Mouse (Mus musculus) liver, postnatal 0 days (tissue): ENCODE data around the gene Rgp1. TPM values are rescaled to one million over a fixed set of nuclear protein-coding genes. Genes with fewer than 3 reads are reported as not detected.

Experiments
- ATAC-seq: fragments of 200-750 bp; cut with Nextera tagmentation; 2 replicates; pipeline ENCODE4 v1.8.0; 2017; ENCODE audit warnings: mild to moderate bottlenecking, moderate library complexity
- DNase-seq: peaks from one replicate; pipeline ENCODE4 v3.0.0-alpha.2; 2016
- H3K27ac ChIP-seq: fragments of 300-500 bp; sonication (generic); 2 replicates; pipeline ENCODE4 v1.5.1; 2014; ENCODE audit warnings: antibody characterized with exemption, moderate library complexity, mild to moderate bottlenecking, low read depth
- H3K27me3 ChIP-seq: fragments of 300-500 bp; sonication (generic); 2 replicates; pipeline ENCODE4 v1.6.1; 2014; ENCODE audit warnings: low read length, control low read depth, mixed read lengths; ENCODE audit not compliant: insufficient read depth
- H3K36me3 ChIP-seq: fragments of 300-500 bp; sonication (generic); replicated peaks from 2 replicates; pipeline ENCODE4 v1.6.1; 2014; ENCODE audit warnings: mild to moderate bottlenecking, control low read depth, low read length, moderate library complexity, mixed read lengths; ENCODE audit not compliant: insufficient read depth
- H3K4me1 ChIP-seq: fragments of 300-500 bp; sonication (generic); 2 replicates; pipeline ENCODE4 v1.6.1; 2014; ENCODE audit warnings: antibody characterized with exemption, mild to moderate bottlenecking, control low read depth; ENCODE audit not compliant: insufficient read depth
- H3K4me2 ChIP-seq: fragments of 300-500 bp; sonication (generic); 2 replicates; pipeline ENCODE4 v1.6.1; 2014; ENCODE audit warnings: low read depth, mild to moderate bottlenecking, low read length, moderate library complexity, mixed read lengths
- H3K4me3 ChIP-seq: fragments of 300-500 bp; sonication (generic); 2 replicates; pipeline ENCODE4 v1.5.1; 2014; ENCODE audit warnings: low read depth, low read length
- H3K9ac ChIP-seq: fragments of 300-500 bp; sonication (generic); replicated peaks from 2 replicates; pipeline ENCODE4 v1.6.1; 2014; ENCODE audit warnings: mild to moderate bottlenecking, moderate library complexity
- H3K9me3 ChIP-seq: fragments of 300-500 bp; sonication (generic); 2 replicates; pipeline ENCODE4 v1.6.1; 2016; ENCODE audit warnings: mild to moderate bottlenecking, control low read depth, low read length, mixed read lengths
- CTCF ChIP-seq: sonication (generic); IDR thresholded peaks from 2 replicates; pipeline ENCODE4 v1.5.1; 2016; ENCODE audit warnings: antibody characterized with exemption, low read depth
- EP300 ChIP-seq: IDR thresholded peaks from 2 replicates; pipeline ENCODE4 v1.6.1; 2016; ENCODE audit warnings: antibody characterized with exemption, low read depth, mild to moderate bottlenecking
- WGBS: fragments of 180-500 bp; shearing (Covaris S2); extraction: QIAGEN DNeasy Blood & Tissue Kit; methylation state at CpG from one replicate; pipeline ENCODE4 v1.1.7; 2014; ENCODE audit not compliant: insufficient replicate concordance; 5-methylcytosine and 5-hydroxymethylcytosine counted together
- polyA plus RNA-seq: library from polyadenylated mRNA; unstranded; fragments of >200 nt; fragmentation: Nextera tagmentation; extraction: Ambion mirVana; gene quantifications from 2 replicates; pipeline ENCODE4 v1.2.1, GENCODE M21; 2015

Rgp1 gene
- polyA plus RNA-seq, 1 experiment from 2014 or later: 7.3 TPM

GRCm38 (mm10) chr4:43560976-43561375 is 17.5 kb upstream of the Rgp1 start:
- DNase-seq (no peak), ATAC-seq (no peak)
- no peaks in the 10 kb centered on the region for H3K9me3 ChIP-seq
- peak overlapping the region; percentile 89 for H3K9ac ChIP-seq
- peak overlapping the region; percentile 95 for H3K4me2 ChIP-seq
- H3K36me3 ChIP-seq: peaks cover 32% of the 10 kb centered on the region
- no peak for TF ChIP-seq EP300
- no peak for TF ChIP-seq CTCF
- peaks cover 49% of the 10 kb centered on the region for H3K4me1 ChIP-seq
- WGBS: 10% methylated on average over 2 of the region's 2 CpGs
- no peaks in the 10 kb centered on the region for H3K27me3 ChIP-seq
- H3K27ac ChIP-seq: peak overlapping the region; percentile 99
- peak overlapping the region; percentile 75 for H3K4me3 ChIP-seq

GRCm38 (mm10) chr4:43561436-43561996 is 17.0 kb upstream of the Rgp1 start:
- H3K36me3 ChIP-seq: peaks cover 32% of the 10 kb centered on the region
- DNase-seq: no peak
- H3K9ac ChIP-seq: peak overlapping the region; percentile 89
- H3K9me3 ChIP-seq: no peaks in the 10 kb centered on the region
- TF ChIP-seq EP300 (no peak), CTCF (no peak)
- H3K27me3 ChIP-seq: no peaks in the 10 kb centered on the region
- no peak for ATAC-seq
- H3K27ac ChIP-seq: peak overlapping the region; percentile 99
- H3K4me2 ChIP-seq: peak overlapping the region; percentile 95
- peak overlapping the region; percentile 75 for H3K4me3 ChIP-seq
- WGBS: 1% methylated on average over 16 of the region's 16 CpGs
- H3K4me1 ChIP-seq: peaks cover 49% of the 10 kb centered on the region

- ATAC-seq: peak; percentile 89
- H3K4me3 ChIP-seq: peak within 1 kb of the TSS; percentile 75
- DNase-seq: peak; percentile 93
- under 1% methylated on average over 57 of the region's 62 CpGs for WGBS
- peak within 1 kb of the TSS; percentile 89 for H3K9ac ChIP-seq
- peaks cover 49% of the 10 kb centered on the region for H3K4me1 ChIP-seq
- H3K27me3 ChIP-seq: no peaks in the 10 kb centered on the region
- 0 out of 2 replicates have a peak, but pooled peaks have one; percentile 21 for TF ChIP-seq CTCF
- TF ChIP-seq EP300: peak; percentile 52; the same call in 1 of the 2 replicates
- H3K4me2 ChIP-seq: peak within 1 kb of the TSS; percentile 95
- H3K27ac ChIP-seq: peak within 1 kb of the TSS; percentile 99
- no peaks in the 10 kb centered on the region for H3K9me3 ChIP-seq
- H3K36me3 ChIP-seq: peaks cover 33% of the 10 kb centered on the region
Observed at GRCm38 (mm10) chr4:43561997-43562768, 16.3 kb upstream of the Rgp1 start, which contains the start of the genes Creb3 and Tln1. Creb3 (plus strand) TSS chr4:43562332. Tln1 (minus strand) TSS chr4:43562691.

GRCm38 (mm10) chr4:43562769-43563600 is 15.5 kb upstream of the Rgp1 start:
- no peak for DNase-seq
- Histone ChIP-seq H3K4me2 (peak overlapping the region; percentile 95), H3K9me3 (no peaks in the 10 kb centered on the region), H3K27me3 (no peaks in the 10 kb centered on the region), H3K9ac (peak overlapping the region; percentile 89), H3K36me3 (peaks cover 37% of the 10 kb centered on the region), H3K4me1 (peaks cover 43% of the 10 kb centered on the region), H3K4me3 (peak overlapping the region; percentile 75), H3K27ac (peak overlapping the region; percentile 99)
- WGBS: 3% methylated on average over 22 of the region's 22 CpGs
- TF ChIP-seq CTCF (no peak), EP300 (no peak)
- ATAC-seq: no peak

- ATAC-seq (no peak), DNase-seq (no peak)
- TF ChIP-seq EP300 (no peak), CTCF (no peak)
- Histone ChIP-seq H3K36me3 (peaks cover 42% of the 10 kb centered on the region), H3K4me2 (peak overlapping the region; percentile 95), H3K27me3 (no peaks in the 10 kb centered on the region), H3K27ac (peak overlapping the region; percentile 99; the same call in 1 of the 2 replicates), H3K9me3 (no peaks in the 10 kb centered on the region), H3K4me1 (peaks cover 38% of the 10 kb centered on the region), H3K9ac (peak overlapping the region; percentile 89), H3K4me3 (peak overlapping the region; percentile 75)
- WGBS: 47% methylated on average over 4 of the region's 4 CpGs
Observed at GRCm38 (mm10) chr4:43563601-43563875, 15.0 kb upstream of the Rgp1 start.

- TF ChIP-seq EP300 (no peak), CTCF (no peak)
- Histone ChIP-seq H3K36me3 (peaks cover 47% of the 10 kb centered on the region), H3K4me3 (no peak overlapping the region), H3K27me3 (no peaks in the 10 kb centered on the region), H3K9me3 (no peaks in the 10 kb centered on the region), H3K27ac (no peak overlapping the region), H3K9ac (no peak overlapping the region; the same call in 1 of the 2 replicates), H3K4me1 (peaks cover 31% of the 10 kb centered on the region), H3K4me2 (peak overlapping the region; percentile 95; the same call in 1 of the 2 replicates)
- DNase-seq (no peak), ATAC-seq (no peak)
- 45% methylated on average over 2 of the region's 2 CpGs for WGBS
Observed at GRCm38 (mm10) chr4:43564231-43564630, 14.3 kb upstream of the Rgp1 start.
